Comparison of ENCODE assay signal across 8 mouse cellular contexts in genomic region chr13:52711713-52712369, GRCm38 (mm10).
A peak's percentile ranks its signal among the peaks of the same experiment; 100 is the strongest.
DNase-seq lines count a peak whose midpoint lies in the region; ATAC-seq and TF ChIP-seq lines count a peak whose summit lies in the region.

No protein-coding gene starts in this region.

- no peak overlapping the region for H3K9ac ChIP-seq in embryonic facial prominence, embryonic 14.5 days (ENCODE audit: low read depth, low read length)
- no peak overlapping the region for H3K9ac ChIP-seq in heart, embryonic 12.5 days
- no peak overlapping the region for H3K9ac ChIP-seq in kidney, postnatal 0 days (ENCODE audit: low read depth, low read length)
- H3K9ac ChIP-seq in liver, embryonic 11.5 days (ENCODE audit: low read depth, low read length), result no peak overlapping the region
- no peak overlapping the region for H3K9ac ChIP-seq in neural tube, embryonic 12.5 days
- H3K9ac ChIP-seq in stomach, postnatal 0 days (ENCODE audit: low read length), result no peak overlapping the region

- 19% methylated on average over 9 of the region's 9 CpGs for WGBS in embryonic facial prominence, embryonic 14.5 days
- WGBS in heart, embryonic 12.5 days, result 33% methylated on average over 9 of the region's 9 CpGs
- 24% methylated on average over 9 of the region's 9 CpGs for WGBS in kidney, postnatal 0 days
- 37% methylated on average over 9 of the region's 9 CpGs for WGBS in liver, embryonic 11.5 days
- 36% methylated on average over 9 of the region's 9 CpGs for WGBS in neural tube, embryonic 12.5 days
- 27% methylated on average over 9 of the region's 9 CpGs for WGBS in stomach, postnatal 0 days

- no peaks in the 10 kb centered on the region for H3K4me1 ChIP-seq in embryonic facial prominence, embryonic 14.5 days (ENCODE audit: control insufficient read depth, insufficient read depth, low read length)
- H3K4me1 ChIP-seq in heart, embryonic 12.5 days (replicated peaks), result 0 out of 2 replicates have a peak, but pooled peaks cover 2% of the 10 kb centered on the region
- no peaks in the 10 kb centered on the region for H3K4me1 ChIP-seq in kidney, postnatal 0 days (replicated peaks; ENCODE audit: insufficient read depth, low read length)
- no peaks in the 10 kb centered on the region for H3K4me1 ChIP-seq in liver, embryonic 11.5 days (replicated peaks; ENCODE audit: control insufficient read depth, insufficient read depth, low read length)
- no peaks in the 10 kb centered on the region for H3K4me1 ChIP-seq in neural tube, embryonic 12.5 days
- H3K4me1 ChIP-seq in stomach, postnatal 0 days (replicated peaks; ENCODE audit: control insufficient read depth, insufficient read depth), result no peaks in the 10 kb centered on the region

- no peak overlapping the region for H3K4me2 ChIP-seq in embryonic facial prominence, embryonic 14.5 days (ENCODE audit: low read depth, low read length)
- no peak overlapping the region for H3K4me2 ChIP-seq in heart, embryonic 12.5 days
- H3K4me2 ChIP-seq in kidney, postnatal 0 days (ENCODE audit: low read length), result no peak overlapping the region
- no peak overlapping the region for H3K4me2 ChIP-seq in liver, embryonic 11.5 days
- H3K4me2 ChIP-seq in neural tube, embryonic 12.5 days (replicated peaks), result no peak overlapping the region
- H3K4me2 ChIP-seq in stomach, postnatal 0 days (replicated peaks; ENCODE audit: low read depth), result no peak overlapping the region

- no peaks in the 10 kb centered on the region for H3K79me2 ChIP-seq in C2C12 (ENCODE audit: control insufficient read depth, insufficient read depth)

- TF ChIP-seq CTCF in C2C12 (IDR thresholded peaks at IDR 0.05; ENCODE audit: control insufficient read depth, insufficient read depth, insufficient read length), result peak; percentile 52
- TF ChIP-seq CTCF in kidney, postnatal 0 days (IDR thresholded peaks at IDR 0.05; ENCODE audit: low read depth), result peak; percentile 97
- TF ChIP-seq CTCF in stomach, postnatal 0 days (IDR thresholded peaks at IDR 0.05; ENCODE audit: low read depth), result peak; percentile 96

- no peaks in the 10 kb centered on the region for H3K36me3 ChIP-seq in C2C12 (ENCODE audit: control insufficient read depth, insufficient read depth)
- no peaks in the 10 kb centered on the region for H3K36me3 ChIP-seq in embryonic facial prominence, embryonic 14.5 days (ENCODE audit: control insufficient read depth, insufficient read depth, low read length)
- no peaks in the 10 kb centered on the region for H3K36me3 ChIP-seq in heart, embryonic 12.5 days
- H3K36me3 ChIP-seq in kidney, postnatal 0 days (ENCODE audit: insufficient read depth, low read length), result no peaks in the 10 kb centered on the region
- no peaks in the 10 kb centered on the region for H3K36me3 ChIP-seq in liver, embryonic 11.5 days (ENCODE audit: control insufficient read depth, insufficient read depth, low read length)
- H3K36me3 ChIP-seq in neural tube, embryonic 12.5 days, result no peaks in the 10 kb centered on the region
- no peaks in the 10 kb centered on the region for H3K36me3 ChIP-seq in stomach, postnatal 0 days (ENCODE audit: control insufficient read depth, insufficient read depth, low read length)

- no peak overlapping the region for H3K27ac ChIP-seq in embryonic facial prominence, embryonic 14.5 days (replicated peaks; ENCODE audit: low read depth, low read length)
- H3K27ac ChIP-seq in heart, embryonic 12.5 days (ENCODE audit: poor library complexity, severe bottlenecking), result no peak overlapping the region
- H3K27ac ChIP-seq in kidney, postnatal 0 days, result no peak overlapping the region
- H3K27ac ChIP-seq in liver, embryonic 11.5 days (ENCODE audit: low read depth, low read length), result no peak overlapping the region
- H3K27ac ChIP-seq in neural tube, embryonic 12.5 days, result no peak overlapping the region
- no peak overlapping the region for H3K27ac ChIP-seq in stomach, postnatal 0 days (replicated peaks)

- H3K27me3 ChIP-seq in C2C12 (ENCODE audit: control insufficient read depth, insufficient read depth, insufficient read length), result no peaks in the 10 kb centered on the region
- H3K27me3 ChIP-seq in embryonic facial prominence, embryonic 14.5 days (replicated peaks; ENCODE audit: control insufficient read depth, insufficient read depth, low read length), result no peaks in the 10 kb centered on the region; the same call in 1 of the 2 replicates
- peaks cover 21% of the 10 kb centered on the region for H3K27me3 ChIP-seq in heart, embryonic 12.5 days (replicated peaks)
- H3K27me3 ChIP-seq in kidney, postnatal 0 days (ENCODE audit: insufficient read depth, low read length), result no peaks in the 10 kb centered on the region
- H3K27me3 ChIP-seq in liver, embryonic 11.5 days (replicated peaks; ENCODE audit: control insufficient read depth, insufficient read depth, low read length), result no peaks in the 10 kb centered on the region
- H3K27me3 ChIP-seq in neural tube, embryonic 12.5 days (replicated peaks), result no peaks in the 10 kb centered on the region
- H3K27me3 ChIP-seq in stomach, postnatal 0 days (ENCODE audit: control insufficient read depth, insufficient read depth, low read length), result no peaks in the 10 kb centered on the region

- no peak overlapping the region for H3ac ChIP-seq in C2C12 (ENCODE audit: control insufficient read depth, insufficient read length, low read depth)

- H3K79me3 ChIP-seq in C2C12 (ENCODE audit: low read depth), result no peaks in the 10 kb centered on the region

- no peaks in the 10 kb centered on the region for H3K9me3 ChIP-seq in embryonic facial prominence, embryonic 14.5 days (ENCODE audit: control insufficient read depth, low read length)
- H3K9me3 ChIP-seq in heart, embryonic 12.5 days (replicated peaks), result no peaks in the 10 kb centered on the region
- no peaks in the 10 kb centered on the region for H3K9me3 ChIP-seq in kidney, postnatal 0 days (replicated peaks; ENCODE audit: low read length)
- no peaks in the 10 kb centered on the region for H3K9me3 ChIP-seq in liver, embryonic 11.5 days (ENCODE audit: control insufficient read depth, low read length)
- H3K9me3 ChIP-seq in neural tube, embryonic 12.5 days, result no peaks in the 10 kb centered on the region
- no peaks in the 10 kb centered on the region for H3K9me3 ChIP-seq in stomach, postnatal 0 days (ENCODE audit: control insufficient read depth, low read length)

- peak; percentile 72 for ATAC-seq in embryonic facial prominence, embryonic 14.5 days (ENCODE audit: low read depth)
- peak; percentile 41; the same call in 1 of the 2 replicates for ATAC-seq in heart, embryonic 12.5 days (ENCODE audit: insufficient number of reproducible peaks, low FRiP score)
- ATAC-seq in kidney, postnatal 0 days (replicated peaks; ENCODE audit: low FRiP score, low read depth), result peak; percentile 53
- no peak for ATAC-seq in liver, embryonic 11.5 days (replicated peaks; ENCODE audit: low FRiP score)
- ATAC-seq in neural tube, embryonic 12.5 days (ENCODE audit: low FRiP score, low read depth), result peak; percentile 33; the same call in 1 of the 2 replicates
- peak; percentile 78 for ATAC-seq in stomach, postnatal 0 days (ENCODE audit: low FRiP score, low TSS enrichment)

- H3K4me3 ChIP-seq in C2C12 (ENCODE audit: insufficient read depth, poor library complexity, severe bottlenecking), result no peak overlapping the region
- no peak overlapping the region for H3K4me3 ChIP-seq in embryonic facial prominence, embryonic 14.5 days (ENCODE audit: low read depth, low read length)
- no peak overlapping the region for H3K4me3 ChIP-seq in heart, embryonic 12.5 days
- no peak overlapping the region for H3K4me3 ChIP-seq in kidney, postnatal 0 days (replicated peaks; ENCODE audit: low read depth, low read length)
- no peak overlapping the region for H3K4me3 ChIP-seq in liver, embryonic 11.5 days (ENCODE audit: low read depth, low read length)
- no peak overlapping the region for H3K4me3 ChIP-seq in neural tube, embryonic 12.5 days
- H3K4me3 ChIP-seq in stomach, postnatal 0 days (ENCODE audit: low read depth, low read length), result no peak overlapping the region

- TF ChIP-seq EP300 in stomach, postnatal 0 days (optimal IDR thresholded peaks at IDR 0.05), result no peak

- peak; percentile 67 to 84 for DNase-seq in adrenal gland, postnatal 36 days
- peak; percentile 90 for DNase-seq in embryonic facial prominence, embryonic 14.5 days (ENCODE audit: low spot score)
- DNase-seq in kidney, postnatal 0 days (ENCODE audit: low spot score), result peak; percentile 94
- peak; percentile 65 for DNase-seq in liver, embryonic 11.5 days (ENCODE audit: low spot score)
- peak; percentile 83 for DNase-seq in stomach, postnatal 0 days (ENCODE audit: low spot score)

TF ChIP-seq in C2C12, 6 proteins besides CTCF, POLR2A, EP300 and RAD21:
- TF ChIP-seq CEBPB (IDR thresholded peaks at IDR 0.05; ENCODE audit: low read depth) (no peak), MAX (IDR thresholded peaks at IDR 0.05) (no peak), FOSL1 (IDR thresholded peaks at IDR 0.05; ENCODE audit: insufficient read depth, low read length, poor library complexity, severe bottlenecking) (no peak)
